Mouse (Mus musculus) adrenal gland, adult 2 months (tissue): ENCODE measurements around the gene Znrf4. TPM values are rescaled to one million over a fixed set of nuclear protein-coding genes. Genes with fewer than 3 reads are reported as not detected.

Experiments used
- DNase-seq: peaks from one replicate; pipeline ENCODE4 v3.0.0; 2021
- long read RNA-seq: library from polyadenylated mRNA; stranded (forward); transcript quantifications from one replicate; pipeline ENCODE4 v2.0.0, GENCODE M21; 2021
- polyA plus RNA-seq: library from polyadenylated mRNA; depleted of rRNA; stranded (reverse); fragments of >200 nt; gene quantifications from 2 replicates; pipeline ENCODE4 v1.2.3, GENCODE M21; 2012; rRNA removed
- total RNA-seq, 2 experiments: library from RNA; stranded (reverse); gene quantifications; 2 replicates each; pipeline ENCODE4 v1.2.3; 2021

Znrf4 gene
- total RNA-seq: not detected
- not detected in 2 replicates for polyA plus RNA-seq
- long read RNA-seq: 0 reads

DNA sequence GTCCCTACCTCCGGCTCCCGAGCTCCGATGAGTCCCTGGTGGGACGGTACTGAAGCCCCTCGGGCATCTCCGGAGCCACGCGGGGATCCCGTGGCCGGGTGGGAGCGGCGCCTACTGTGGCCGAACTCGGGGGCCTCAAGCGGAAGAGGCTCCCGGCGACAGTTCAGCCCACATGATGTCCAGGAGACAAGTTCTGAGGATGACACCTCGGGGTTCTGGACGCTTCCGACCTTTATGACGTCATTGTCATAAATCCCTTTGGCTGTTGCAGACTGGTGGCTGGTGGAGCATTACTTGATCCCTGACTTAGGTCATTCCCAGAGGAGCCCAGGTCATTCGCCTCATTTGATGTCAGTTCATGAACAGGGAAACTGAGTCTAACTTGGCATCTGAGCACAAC lies at the start of gene Znrf4:
Znrf4 (minus strand) TSS at position 122 of the 400 bp plus-strand sequence.
- no peak for DNase-seq

DNA sequence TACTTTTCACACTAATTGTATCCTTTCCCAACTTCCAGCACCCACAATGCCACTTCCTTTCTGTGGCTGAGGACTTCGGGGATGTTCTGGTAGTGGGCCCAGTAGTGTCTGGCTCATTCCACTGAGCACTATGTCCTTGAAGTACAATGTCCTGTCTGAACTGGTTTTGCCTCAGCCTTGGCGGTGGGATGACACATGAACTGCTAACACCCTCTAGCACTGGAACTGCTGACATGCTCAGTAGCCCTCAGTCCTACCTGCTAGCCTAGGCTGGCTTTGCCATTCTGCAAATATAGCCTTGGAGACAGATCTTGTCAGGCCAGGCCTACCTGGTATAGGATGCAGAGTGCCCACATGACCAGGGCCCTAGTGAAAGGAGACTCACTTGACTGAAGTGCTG lies 49.6 kb upstream of the Znrf4 start:
- peak; percentile 76 for DNase-seq

GRCm38 (mm10) chr17:56560131-56560530 lies 47.9 kb upstream of the Znrf4 start:
- DNase-seq: no peak

DNA sequence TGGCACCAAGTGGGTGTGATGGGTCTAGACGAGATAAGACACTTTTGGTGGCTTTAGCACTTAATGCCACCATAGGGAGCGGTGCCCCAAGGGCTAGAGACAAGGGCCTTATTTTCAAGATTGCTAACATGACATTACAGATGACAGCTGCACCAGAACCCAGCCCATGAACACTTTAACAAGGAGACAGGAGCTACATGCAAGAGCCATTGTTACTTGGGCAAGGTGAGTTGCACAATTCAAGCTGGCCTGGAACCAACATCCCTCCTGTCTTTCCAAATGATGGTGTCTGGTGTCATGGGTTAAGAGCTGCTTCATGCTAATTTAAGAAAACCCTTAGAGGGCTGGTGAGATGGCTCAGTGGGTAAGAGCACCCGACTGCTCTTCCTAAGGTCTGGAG lies 47.2 kb upstream of the Znrf4 start:
- peak; percentile 31 for DNase-seq

GRCm38 (mm10) chr17:56558448-56558847 lies 46.2 kb upstream of the Znrf4 start:
- peak; percentile 71 for DNase-seq

- no peak for DNase-seq
These were observed 41.9 kb upstream of the Znrf4 start, which contains the start of gene Gm20219 for GRCm38 (mm10) chr17:56554122-56554551. Gene Gm20219, minus strand, starts transcription at chr17:56554387.

GRCm38 (mm10) chr17:56552781-56553363 lies 40.6 kb upstream of the Znrf4 start:
- peak; percentile 51 for DNase-seq

DNA sequence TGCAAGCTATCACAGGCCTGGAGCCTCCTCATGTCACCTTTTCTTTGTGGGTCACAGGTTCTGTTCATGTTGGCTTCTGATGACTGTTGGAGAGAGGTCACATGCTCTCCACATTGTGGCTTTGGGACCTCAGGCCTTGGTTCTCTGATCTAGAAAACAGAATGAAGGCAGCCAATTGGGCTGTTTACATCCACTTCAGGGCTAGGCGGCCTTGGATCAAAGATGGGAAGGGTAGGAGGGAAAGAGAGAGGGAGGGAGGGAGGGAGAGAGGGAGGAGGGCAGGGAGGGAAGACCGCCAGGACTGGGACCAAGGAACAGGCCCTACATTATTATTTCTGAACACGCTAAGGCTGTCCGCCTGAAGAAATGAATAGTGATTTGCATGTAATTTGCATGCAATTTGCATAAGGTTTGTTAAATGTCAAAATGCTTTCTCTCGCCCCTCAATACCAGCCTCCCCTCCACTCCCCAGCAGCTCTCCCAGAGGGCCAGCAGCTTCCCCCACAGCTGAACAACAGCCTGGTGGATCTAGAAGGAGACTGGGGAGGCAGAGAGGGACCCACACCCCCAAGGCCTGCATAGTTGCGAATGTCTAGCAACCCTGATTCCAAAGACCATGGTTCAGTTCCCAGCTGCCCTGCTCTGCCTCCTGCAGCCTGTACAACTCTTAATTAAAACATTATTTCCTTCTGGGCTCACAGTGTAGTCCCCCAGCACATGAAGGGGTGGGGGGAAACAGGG lies 39.8 kb upstream of the Znrf4 start:
- no peak for DNase-seq

DNA sequence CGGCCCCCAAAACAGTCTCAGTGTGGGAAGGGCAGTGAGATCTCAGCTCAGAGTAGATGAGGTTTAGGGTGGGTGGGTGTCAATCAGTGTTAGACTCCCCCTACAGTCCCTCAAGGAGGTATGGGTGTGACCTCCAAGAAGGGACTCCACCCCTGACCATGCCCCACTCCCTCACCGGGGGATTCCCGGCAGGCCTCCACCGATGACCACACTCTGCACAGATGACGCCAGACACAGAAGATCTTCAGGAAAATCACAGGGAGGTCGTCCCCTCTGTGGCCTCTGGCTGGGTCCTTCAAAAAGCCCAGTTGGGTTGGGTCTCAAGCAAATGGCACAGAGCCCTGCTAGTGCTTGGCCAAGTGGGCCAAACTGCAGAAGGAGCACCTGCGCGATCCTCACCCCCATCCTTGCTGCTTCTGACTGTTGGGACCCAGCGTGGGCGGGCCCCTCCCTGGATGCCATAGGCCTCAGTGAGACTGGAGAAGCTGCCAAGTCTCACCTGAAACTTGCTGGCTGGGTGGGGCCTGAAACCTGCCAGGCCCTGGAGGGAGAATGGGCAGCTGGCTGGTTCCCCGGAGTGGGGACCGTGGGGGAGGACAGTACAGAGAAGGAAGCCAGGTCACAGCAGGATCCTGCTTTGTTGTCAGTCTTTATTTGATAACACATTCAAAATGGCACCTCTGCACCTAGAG lies 38.7 kb upstream of the Znrf4 start:
- no peak for DNase-seq

DNA sequence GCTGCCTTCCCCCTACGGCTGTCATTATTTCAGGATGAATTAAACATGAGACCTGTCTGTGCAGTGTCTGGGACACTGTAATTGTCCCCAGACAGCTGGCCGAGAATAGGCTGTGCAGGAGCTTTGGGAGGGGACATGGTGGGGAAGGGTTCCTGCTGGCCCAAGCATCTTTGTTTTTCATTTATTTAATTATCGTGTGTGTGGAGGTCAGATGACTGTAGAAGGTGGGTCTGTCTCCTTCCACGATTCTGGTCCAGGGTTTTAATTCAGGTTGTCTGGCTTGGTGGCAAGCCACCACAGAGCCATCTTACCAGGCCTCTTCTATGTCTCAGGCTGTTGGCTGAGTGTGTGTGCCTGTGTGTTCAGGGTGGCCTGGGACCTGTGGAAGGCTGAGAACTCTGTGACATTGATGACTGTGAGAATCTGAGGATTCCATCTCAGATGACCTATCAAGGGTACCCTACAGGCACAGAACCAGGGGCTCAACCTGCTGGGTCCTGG lies 36.4 kb upstream of the Znrf4 start:
- no peak for DNase-seq

DNA sequence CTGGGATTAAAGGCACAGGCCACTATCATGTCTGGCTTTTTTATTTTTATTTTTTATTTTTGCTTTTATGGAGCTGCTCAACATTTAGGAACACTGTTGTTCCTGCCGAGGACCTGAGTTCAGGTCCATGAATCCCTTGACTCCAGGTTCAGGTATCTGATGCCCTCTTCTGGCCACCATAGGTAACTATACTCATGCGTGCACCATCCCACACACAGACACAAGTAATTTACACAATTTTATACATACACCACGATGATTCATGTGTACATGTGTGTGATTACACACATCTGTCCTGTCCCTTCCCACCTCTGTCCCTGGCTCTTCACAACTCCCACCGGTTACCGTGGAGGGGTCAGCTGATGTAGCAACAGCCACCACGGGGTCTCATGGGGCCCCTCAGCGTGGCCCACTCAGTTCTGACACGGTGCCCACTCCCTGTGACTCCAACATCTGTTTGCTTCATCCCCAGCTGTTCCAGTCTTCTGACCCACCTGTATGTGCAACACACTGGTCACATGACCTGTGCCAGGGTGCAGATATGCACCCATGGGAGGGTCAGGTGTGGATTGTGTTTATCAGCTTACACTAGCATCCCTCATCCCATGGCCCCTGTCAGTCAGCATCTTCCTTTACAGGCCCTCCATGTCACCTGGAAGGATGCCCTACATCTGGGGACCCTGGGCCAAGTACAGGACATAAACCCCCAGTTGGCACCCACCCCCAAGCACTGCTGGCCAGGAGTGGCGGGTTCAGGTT lies 35.8 kb upstream of the Znrf4 start:
- DNase-seq: no peak

- DNase-seq: no peak
These were observed 35.0 kb upstream of the Znrf4 start for GRCm38 (mm10) chr17:56547116-56547845.

DNA sequence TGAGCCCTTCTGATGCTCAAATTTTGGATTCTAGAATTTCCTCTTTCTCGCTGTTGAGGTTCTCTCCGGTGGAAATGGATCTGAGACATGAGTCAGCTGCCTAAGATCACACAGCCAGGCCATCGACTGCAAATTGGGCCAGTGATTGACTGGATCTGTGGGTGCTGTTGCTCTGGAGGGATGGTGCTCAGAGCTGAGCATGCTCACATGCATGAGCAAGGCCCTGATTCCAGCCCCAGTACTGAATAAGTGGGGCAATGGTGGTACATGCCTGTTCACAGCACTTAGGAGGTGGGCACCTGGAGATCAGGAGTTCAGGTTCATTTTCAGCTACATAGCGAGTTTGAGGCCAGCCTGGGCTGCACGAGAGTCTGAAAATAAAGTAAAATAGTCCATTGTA lies 34.3 kb upstream of the Znrf4 start:
- DNase-seq: no peak

GRCm38 (mm10) chr17:56545945-56546344 lies 33.7 kb upstream of the Znrf4 start:
- no peak for DNase-seq

DNA sequence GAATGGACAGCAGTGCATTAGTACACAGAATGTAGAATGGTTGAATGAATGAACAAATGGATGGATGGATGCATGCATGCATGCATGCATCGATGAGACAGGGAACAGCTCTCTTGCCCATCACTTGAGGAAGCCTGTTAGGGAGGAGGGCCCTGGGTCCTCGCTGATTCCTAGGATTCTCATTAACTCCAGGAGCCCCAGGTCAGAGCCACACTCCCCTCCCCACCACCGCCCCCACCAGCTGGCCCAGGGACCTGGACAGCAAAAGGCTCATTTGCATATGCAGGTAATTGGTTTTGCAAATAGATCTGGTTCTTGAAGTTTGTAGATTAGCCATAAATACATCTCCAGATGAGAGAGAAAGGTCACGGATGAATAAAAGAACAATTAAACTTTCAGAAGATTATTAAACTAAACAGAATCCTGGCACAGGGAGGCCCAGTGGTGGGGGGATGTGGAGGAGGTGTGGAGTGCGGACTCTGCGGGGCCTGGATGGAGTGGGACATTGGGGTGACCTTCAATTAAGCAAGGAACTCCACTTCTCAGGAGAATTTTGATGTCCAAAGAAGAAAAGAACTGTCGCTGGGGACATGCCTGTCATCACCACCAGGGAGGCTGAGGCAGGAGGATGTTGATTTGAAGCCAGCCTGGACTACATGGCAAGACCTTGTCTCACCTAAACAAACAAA lies 32.6 kb upstream of the Znrf4 start:
- DNase-seq: no peak

GRCm38 (mm10) chr17:56543684-56544224 lies 31.5 kb upstream of the Znrf4 start:
- no peak for DNase-seq

DNA sequence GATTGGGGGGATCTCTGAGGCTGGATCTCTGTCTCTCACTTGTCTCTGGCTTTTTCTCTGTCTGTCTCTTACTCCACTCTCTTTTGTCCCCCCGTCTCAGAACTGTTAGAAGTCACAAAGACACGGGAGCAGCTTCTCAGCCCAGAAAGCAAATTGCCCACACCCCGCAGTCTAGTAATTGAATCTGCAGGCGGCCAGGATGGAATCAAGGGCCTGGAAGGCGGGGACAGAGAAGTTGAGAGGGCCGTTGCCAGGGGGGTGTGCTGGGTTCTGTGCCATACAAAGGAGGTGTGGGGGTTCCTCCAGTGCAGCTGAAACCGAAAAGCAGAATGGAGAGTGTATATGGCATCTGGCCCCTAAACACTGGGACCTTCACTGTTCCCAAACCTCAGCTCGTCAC lies 30.5 kb upstream of the Znrf4 start:
- no peak for DNase-seq

GRCm38 (mm10) chr17:56540562-56540975 lies 28.3 kb upstream of the Znrf4 start:
- no peak for DNase-seq

GRCm38 (mm10) chr17:56537912-56538311 lies 25.7 kb upstream of the Znrf4 start:
- no peak for DNase-seq

DNA sequence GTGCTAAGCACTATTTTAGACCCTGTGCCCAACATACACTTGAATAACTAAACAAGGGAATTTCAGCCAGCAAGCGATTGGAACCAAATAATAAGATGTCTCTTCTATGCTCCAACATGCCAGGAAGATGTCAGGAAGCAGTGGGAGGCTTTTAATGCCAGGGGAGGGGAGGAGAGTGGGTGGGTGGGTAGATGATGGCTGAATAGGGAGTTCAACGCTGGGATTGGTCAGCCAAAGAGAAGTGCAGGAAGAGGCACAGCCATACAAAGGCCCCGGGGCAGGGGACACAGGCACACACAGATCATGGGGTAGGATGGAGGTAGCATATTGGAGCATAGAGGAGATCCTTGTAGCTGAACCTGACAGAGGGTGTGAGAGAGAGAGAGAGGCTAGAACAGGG lies 24.6 kb upstream of the Znrf4 start:
- no peak for DNase-seq
